Mouse (Mus musculus) heart, embryonic 16.5 days (tissue): ENCODE measurements around the gene Eif3l. TPM values are rescaled to one million over a fixed set of nuclear protein-coding genes. Genes with fewer than 3 reads are reported as not detected.

Experiments used
- ATAC-seq: fragments of 200-750 bp; cut with Nextera tagmentation; replicated peaks from 2 replicates; pipeline ENCODE4 v1.8.0; 2017; ENCODE audit warnings: moderate number of reproducible peaks; ENCODE audit not compliant: insufficient read depth, low FRiP score; ENCODE audit errors: extremely low read depth
- H3K27ac ChIP-seq: fragments of 300-500 bp; sonication (generic); 2 replicates; pipeline ENCODE4 v1.5.1; 2014; ENCODE audit warnings: mild to moderate bottlenecking, low read length, control low read depth, moderate library complexity
- H3K27me3 ChIP-seq: fragments of 300-500 bp; sonication (generic); 2 replicates; pipeline ENCODE4 v1.6.1; 2014; ENCODE audit warnings: low read length, mixed read lengths; ENCODE audit not compliant: control insufficient read depth, insufficient read depth
- H3K36me3 ChIP-seq: fragments of 300-500 bp; sonication (generic); 2 replicates; pipeline ENCODE4 v1.6.1; 2014; ENCODE audit not compliant: control insufficient read depth, insufficient read depth
- H3K4me1 ChIP-seq: fragments of 300-500 bp; sonication (generic); 2 replicates; pipeline ENCODE4 v1.6.1; 2014; ENCODE audit warnings: low read length, mixed read lengths; ENCODE audit not compliant: control insufficient read depth, insufficient read depth
- H3K4me2 ChIP-seq: fragments of 300-500 bp; sonication (generic); 2 replicates; pipeline ENCODE4 v1.6.1; 2014; ENCODE audit warnings: low read depth, mild to moderate bottlenecking, control low read depth, low read length
- H3K4me3 ChIP-seq: fragments of 300-500 bp; sonication (generic); 2 replicates; pipeline ENCODE4 v1.5.1; 2014; ENCODE audit warnings: mild to moderate bottlenecking, control low read depth, low read length
- H3K9ac ChIP-seq: fragments of 300-500 bp; sonication (generic); 2 replicates; pipeline ENCODE4 v1.6.1; 2014; ENCODE audit warnings: low read length, control low read depth
- H3K9me3 ChIP-seq: fragments of 300-500 bp; sonication (generic); replicated peaks from 2 replicates; pipeline ENCODE4 v1.6.1; 2016; ENCODE audit warnings: low read length; ENCODE audit not compliant: control insufficient read depth
- WGBS: fragments of 180-500 bp; shearing (Covaris S2); extraction: QIAGEN DNeasy Blood & Tissue Kit; methylation state at CpG from one replicate; pipeline ENCODE4 v1.1.7; 2014; 5-methylcytosine and 5-hydroxymethylcytosine counted together
- polyA plus RNA-seq: library from polyadenylated mRNA; unstranded; fragments of >200 nt; fragmentation: Nextera tagmentation; extraction: Ambion mirVana; gene quantifications from 2 replicates; pipeline ENCODE4 v1.2.1, GENCODE M21; 2015

Gene Eif3l
- polyA plus RNA-seq, 1 experiment from 2014 or later: 161 TPM

- no peaks in the 10 kb centered on the region for H3K9me3 ChIP-seq
- no peaks in the 10 kb centered on the region for H3K27me3 ChIP-seq
- H3K4me3 ChIP-seq: no peak overlapping the region
- H3K4me2 ChIP-seq: peak overlapping the region; percentile 53
- 12% methylated on average over 6 of the region's 6 CpGs for WGBS
- H3K9ac ChIP-seq: peak overlapping the region; percentile 68
- ATAC-seq: peak; percentile 91
- H3K36me3 ChIP-seq: peaks cover 15% of the 10 kb centered on the region; the same call in 1 of the 2 replicates
- peak overlapping the region; percentile 99 for H3K27ac ChIP-seq
- peaks cover 54% of the 10 kb centered on the region for H3K4me1 ChIP-seq
These were observed 22.6 kb downstream of the Eif3l start for GRCm38 (mm10) chr15:79097611-79098025.

DNA sequence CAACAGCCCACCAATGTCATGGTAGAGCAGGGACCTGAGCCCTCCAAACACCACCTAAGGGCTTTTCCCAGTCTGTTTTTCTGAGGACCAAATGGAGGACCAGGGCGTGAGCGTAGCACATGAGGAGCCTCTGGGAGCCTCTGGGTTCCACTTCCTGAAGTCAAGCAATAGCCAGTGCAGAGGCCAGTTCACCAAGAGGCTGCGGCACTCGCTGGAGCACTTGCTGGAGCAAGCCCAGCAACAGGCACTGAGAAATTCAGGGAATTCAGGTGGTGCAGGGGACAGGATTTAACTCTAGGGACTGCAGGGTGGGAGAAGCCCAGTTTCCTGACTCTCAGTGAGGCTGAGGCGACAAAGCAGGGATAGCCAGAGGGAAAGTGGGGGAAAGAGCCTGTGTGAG is 23.2 kb downstream of the Eif3l start:
- H3K9me3 ChIP-seq: no peaks in the 10 kb centered on the region
- H3K4me1 ChIP-seq: peaks cover 54% of the 10 kb centered on the region
- H3K9ac ChIP-seq: peak overlapping the region; percentile 68
- H3K4me2 ChIP-seq: no peak overlapping the region
- no peak for ATAC-seq
- peaks cover 12% of the 10 kb centered on the region; the same call in 1 of the 2 replicates for H3K36me3 ChIP-seq
- H3K27ac ChIP-seq: peak overlapping the region; percentile 99
- no peaks in the 10 kb centered on the region for H3K27me3 ChIP-seq
- H3K4me3 ChIP-seq: no peak overlapping the region
- 44% methylated on average over 5 of the region's 5 CpGs for WGBS

DNA sequence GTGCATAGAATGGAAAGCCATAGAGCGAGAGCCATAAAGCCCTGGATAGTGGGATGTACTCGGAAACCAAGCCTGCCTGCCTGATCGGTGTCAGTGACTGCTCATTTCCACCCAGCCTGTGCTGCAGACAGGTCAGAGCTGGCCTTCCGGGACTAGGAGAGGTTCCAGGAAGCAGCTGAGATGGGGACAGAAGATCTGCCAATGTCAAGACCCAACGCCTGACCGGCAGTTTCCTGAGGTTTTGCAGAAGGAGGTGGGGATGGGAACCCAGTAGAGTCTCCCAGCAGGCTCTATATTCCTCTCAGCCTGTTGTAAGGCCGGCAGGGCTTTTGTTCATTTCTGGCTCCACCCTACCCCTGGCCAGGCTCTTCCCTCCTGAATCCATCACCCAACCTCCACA is 23.9 kb downstream of the Eif3l start:
- peaks cover 12% of the 10 kb centered on the region; the same call in 1 of the 2 replicates for H3K36me3 ChIP-seq
- peaks cover 54% of the 10 kb centered on the region for H3K4me1 ChIP-seq
- ATAC-seq: no peak
- H3K4me3 ChIP-seq: no peak overlapping the region
- peak overlapping the region; percentile 68 for H3K9ac ChIP-seq
- H3K27ac ChIP-seq: peak overlapping the region; percentile 99
- H3K4me2 ChIP-seq: no peak overlapping the region
- no peaks in the 10 kb centered on the region for H3K27me3 ChIP-seq
- no peaks in the 10 kb centered on the region for H3K9me3 ChIP-seq
- 32% methylated on average over 7 of the region's 7 CpGs for WGBS

- peaks cover 54% of the 10 kb centered on the region for H3K4me1 ChIP-seq
- peak overlapping the region; percentile 21; the same call in 1 of the 2 replicates for H3K4me2 ChIP-seq
- H3K9me3 ChIP-seq: no peaks in the 10 kb centered on the region
- peaks cover 7% of the 10 kb centered on the region; the same call in 1 of the 2 replicates for H3K36me3 ChIP-seq
- WGBS: 48% methylated on average over 4 of the region's 4 CpGs
- peak overlapping the region; percentile 99 for H3K27ac ChIP-seq
- H3K4me3 ChIP-seq: no peak overlapping the region
- no peaks in the 10 kb centered on the region for H3K27me3 ChIP-seq
- no peak overlapping the region for H3K9ac ChIP-seq
- no peak for ATAC-seq
These were observed 24.5 kb downstream of the Eif3l start for GRCm38 (mm10) chr15:79099456-79099855.

- ATAC-seq: no peak
- Histone ChIP-seq H3K27ac (no peak overlapping the region), H3K36me3 (peaks cover under 1% of the 10 kb centered on the region; the same call in 1 of the 2 replicates), H3K4me1 (peaks cover 54% of the 10 kb centered on the region), H3K4me3 (no peak overlapping the region), H3K9me3 (no peaks in the 10 kb centered on the region), H3K27me3 (no peaks in the 10 kb centered on the region), H3K9ac (no peak overlapping the region), H3K4me2 (no peak overlapping the region)
- 69% methylated on average over 4 of the region's 4 CpGs for WGBS
These were observed 25.4 kb downstream of the Eif3l start for GRCm38 (mm10) chr15:79100391-79100790.

DNA sequence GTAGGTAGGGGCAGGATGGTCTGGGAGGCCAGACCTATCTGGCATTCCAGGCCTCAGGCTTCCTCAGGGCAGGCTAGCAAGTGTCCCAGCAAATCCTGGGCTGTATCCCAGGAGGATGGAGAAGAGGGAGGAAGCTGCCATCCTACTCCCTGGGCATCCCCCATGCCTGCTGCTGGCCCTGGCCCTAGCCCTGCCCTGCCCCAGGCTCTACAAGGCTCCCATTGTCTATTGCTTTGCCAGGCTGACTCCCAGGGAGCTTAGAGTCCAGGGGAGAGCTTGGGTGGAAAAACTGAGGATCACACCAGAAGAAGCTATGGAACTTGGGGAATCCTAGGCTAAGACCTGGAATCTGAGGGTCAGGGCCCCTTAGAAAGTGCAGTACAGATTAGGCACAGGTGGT is 26.6 kb downstream of the Eif3l start:
- Histone ChIP-seq H3K4me3 (no peak overlapping the region), H3K36me3 (no peaks in the 10 kb centered on the region), H3K27ac (no peak overlapping the region), H3K4me2 (no peak overlapping the region), H3K9ac (no peak overlapping the region), H3K27me3 (no peaks in the 10 kb centered on the region), H3K9me3 (no peaks in the 10 kb centered on the region), H3K4me1 (peaks cover 51% of the 10 kb centered on the region)
- ATAC-seq: no peak

DNA sequence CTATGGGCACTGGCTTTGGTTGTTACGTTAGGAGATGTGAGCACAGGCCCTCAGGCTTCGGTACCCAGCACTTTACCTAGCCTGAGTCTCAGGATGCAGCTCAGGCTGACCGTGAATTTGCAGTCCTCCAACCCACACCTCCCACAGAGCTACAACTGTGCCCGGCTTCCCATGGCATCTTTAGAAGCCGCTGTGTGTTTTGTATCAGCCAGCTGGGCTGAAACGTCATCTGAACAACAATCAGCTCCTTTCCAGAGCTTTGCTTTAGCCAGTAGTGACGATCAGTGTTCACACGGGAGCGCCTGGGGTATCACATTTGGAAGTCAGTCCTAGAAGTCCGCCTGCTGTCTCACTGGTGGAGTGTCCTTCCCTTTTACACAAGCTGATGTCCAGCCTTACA is 28.3 kb downstream of the Eif3l start:
- Histone ChIP-seq H3K4me1 (peaks cover 38% of the 10 kb centered on the region), H3K27me3 (no peaks in the 10 kb centered on the region), H3K36me3 (no peaks in the 10 kb centered on the region), H3K27ac (no peak overlapping the region), H3K9me3 (no peaks in the 10 kb centered on the region), H3K4me3 (no peak overlapping the region), H3K9ac (no peak overlapping the region), H3K4me2 (no peak overlapping the region)
- no peak for ATAC-seq
- 76% methylated on average over 10 of the region's 10 CpGs for WGBS

DNA sequence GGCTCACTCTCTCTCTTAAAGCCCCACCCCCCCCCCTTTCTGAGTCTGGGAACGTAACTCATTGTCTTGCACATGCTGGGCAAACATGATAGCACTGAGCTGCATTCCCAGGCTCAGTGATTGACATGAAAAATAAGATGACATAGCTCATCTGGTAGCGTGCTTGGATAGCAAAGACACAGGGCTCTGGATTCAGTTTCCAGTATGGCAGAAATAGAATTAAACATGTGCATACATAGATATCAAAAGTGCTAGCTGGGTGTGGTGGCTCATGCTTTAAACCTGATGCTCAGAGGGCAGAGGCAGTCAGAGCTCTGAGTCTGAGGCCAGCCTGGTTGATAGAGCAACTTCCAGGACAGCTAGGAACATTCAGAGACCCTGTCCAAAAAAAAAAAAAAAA is 30.8 kb downstream of the Eif3l start:
- Histone ChIP-seq H3K9ac (no peak overlapping the region), H3K9me3 (no peaks in the 10 kb centered on the region), H3K36me3 (no peaks in the 10 kb centered on the region), H3K4me2 (no peak overlapping the region), H3K4me3 (no peak overlapping the region), H3K27ac (no peak overlapping the region), H3K4me1 (peaks cover 27% of the 10 kb centered on the region), H3K27me3 (no peaks in the 10 kb centered on the region)
- 36% methylated on average over 2 of the region's 2 CpGs for WGBS
- ATAC-seq: no peak

DNA sequence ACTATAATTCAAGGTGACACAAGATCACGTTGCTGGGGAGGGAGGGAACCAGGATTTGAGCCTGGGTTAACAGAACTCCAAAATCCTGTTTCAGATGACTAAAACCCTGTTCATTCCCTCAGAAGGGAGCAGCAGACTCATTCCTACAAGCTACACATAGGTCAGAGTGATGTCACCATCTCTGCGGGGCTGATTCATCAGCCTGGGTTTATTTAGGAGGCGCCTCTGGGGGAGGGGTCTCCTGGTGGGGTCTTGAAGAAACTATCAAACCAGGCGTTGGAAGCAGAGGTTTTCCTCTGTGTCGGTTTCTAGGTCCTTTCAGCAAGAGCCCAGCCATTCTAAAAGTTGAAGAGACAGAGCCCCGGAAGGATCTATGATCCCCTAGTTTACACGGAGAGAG is 33.0 kb downstream of the Eif3l start:
- peak overlapping the region; percentile 72 for H3K4me2 ChIP-seq
- no peaks in the 10 kb centered on the region for H3K9me3 ChIP-seq
- no peaks in the 10 kb centered on the region for H3K27me3 ChIP-seq
- peak overlapping the region; percentile 98 for H3K27ac ChIP-seq
- H3K36me3 ChIP-seq: no peaks in the 10 kb centered on the region
- peaks cover 27% of the 10 kb centered on the region for H3K4me1 ChIP-seq
- H3K4me3 ChIP-seq: peak overlapping the region; percentile 95
- peak overlapping the region; percentile 99 for H3K9ac ChIP-seq
- ATAC-seq: no peak
- WGBS: 24% methylated on average over 7 of the region's 7 CpGs
